Mouse (Mus musculus) kidney, adult 18-20 months (tissue): Measurements from ENCODE around the gene Atoh8.

Experiments
- DNase-seq: peaks from one replicate; pipeline ENCODE4 v3.0.0; 2021

The Atoh8 gene

GRCm38 (mm10) chr6:72235098-72235806 lies at the start of gene Atoh8:
Gene Atoh8, minus strand, starts transcription at chr6:72235577.
- DNase-seq: peak; percentile 72

- DNase-seq: peak; percentile 46
Measured at GRCm38 (mm10) chr6:72283914-72284313, 48.5 kb upstream of the Atoh8 start.

- no peak for DNase-seq
Measured at GRCm38 (mm10) chr6:72280410-72280998, 45.1 kb upstream of the Atoh8 start.

- DNase-seq: no peak
Measured at GRCm38 (mm10) chr6:72279505-72279904, 44.1 kb upstream of the Atoh8 start.

- no peak for DNase-seq
Measured at GRCm38 (mm10) chr6:72278835-72279234, 43.5 kb upstream of the Atoh8 start.

GRCm38 (mm10) chr6:72277508-72278166 lies 42.3 kb upstream of the Atoh8 start:
- peak; percentile 23 for DNase-seq

- DNase-seq: no peak
Measured at GRCm38 (mm10) chr6:72276972-72277441, 41.6 kb upstream of the Atoh8 start.

GRCm38 (mm10) chr6:72276141-72276540 lies 40.8 kb upstream of the Atoh8 start:
- no peak for DNase-seq

- DNase-seq: no peak
Measured at GRCm38 (mm10) chr6:72275527-72275926, 40.1 kb upstream of the Atoh8 start.

GRCm38 (mm10) chr6:72273153-72273552 lies 37.8 kb upstream of the Atoh8 start:
- DNase-seq: no peak

- DNase-seq: no peak
Measured at GRCm38 (mm10) chr6:72272161-72272696, 36.9 kb upstream of the Atoh8 start.

- no peak for DNase-seq
Measured at GRCm38 (mm10) chr6:72270952-72271519, 35.7 kb upstream of the Atoh8 start.

GRCm38 (mm10) chr6:72270258-72270657 lies 34.9 kb upstream of the Atoh8 start:
- no peak for DNase-seq

- no peak for DNase-seq
Measured at GRCm38 (mm10) chr6:72268149-72268847, 32.9 kb upstream of the Atoh8 start.

- peak; percentile 28 for DNase-seq
Measured at GRCm38 (mm10) chr6:72265664-72266063, 30.3 kb upstream of the Atoh8 start.

- no peak for DNase-seq
Measured at GRCm38 (mm10) chr6:72263679-72264265, 28.4 kb upstream of the Atoh8 start.

- no peak for DNase-seq
Measured at GRCm38 (mm10) chr6:72261683-72262320, 26.4 kb upstream of the Atoh8 start.

GRCm38 (mm10) chr6:72260981-72261682 lies 25.8 kb upstream of the Atoh8 start:
- peak; percentile 91 for DNase-seq

- DNase-seq: peak; percentile 37
Measured at GRCm38 (mm10) chr6:72259474-72259873, 24.1 kb upstream of the Atoh8 start.

- DNase-seq: no peak
Measured at GRCm38 (mm10) chr6:72255294-72255693, 19.9 kb upstream of the Atoh8 start.

- DNase-seq: no peak
Measured at GRCm38 (mm10) chr6:72254588-72255075, 19.3 kb upstream of the Atoh8 start.
